Mouse (Mus musculus) 3134 (cell line): ENCODE results near the gene Adrm1.
A peak's percentile ranks its signal among the peaks of the same experiment; 100 is the strongest.

Experiments
- DNase-seq: peaks from one replicate; pipeline ENCODE4 v3.0.0-alpha.2; 2011; ENCODE audit warnings: low spot score; ENCODE audit not compliant: insufficient read length; ENCODE audit errors: extremely low read depth

Gene Adrm1

DNA sequence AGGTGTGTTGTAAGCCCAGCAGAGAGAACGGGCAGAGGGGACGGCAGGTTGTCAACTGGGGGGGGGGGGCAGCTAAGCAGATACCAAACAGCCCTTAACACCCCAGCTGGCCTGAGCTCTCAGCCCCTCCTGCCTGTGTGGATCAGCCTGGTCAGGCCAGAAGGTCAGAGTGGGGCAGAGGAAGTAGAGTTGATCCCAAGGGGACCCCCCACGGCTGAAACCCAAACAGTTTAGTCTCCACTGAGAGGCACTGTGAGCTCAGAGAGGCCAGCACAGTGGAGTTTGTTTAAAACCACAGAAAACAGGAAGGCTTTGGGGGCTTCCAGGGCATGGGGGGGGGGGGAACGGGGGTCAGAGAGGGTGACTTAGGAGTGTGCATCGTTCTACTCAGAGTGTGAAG, 45.6 kb downstream of the Adrm1 start:
- DNase-seq: no peak

DNA sequence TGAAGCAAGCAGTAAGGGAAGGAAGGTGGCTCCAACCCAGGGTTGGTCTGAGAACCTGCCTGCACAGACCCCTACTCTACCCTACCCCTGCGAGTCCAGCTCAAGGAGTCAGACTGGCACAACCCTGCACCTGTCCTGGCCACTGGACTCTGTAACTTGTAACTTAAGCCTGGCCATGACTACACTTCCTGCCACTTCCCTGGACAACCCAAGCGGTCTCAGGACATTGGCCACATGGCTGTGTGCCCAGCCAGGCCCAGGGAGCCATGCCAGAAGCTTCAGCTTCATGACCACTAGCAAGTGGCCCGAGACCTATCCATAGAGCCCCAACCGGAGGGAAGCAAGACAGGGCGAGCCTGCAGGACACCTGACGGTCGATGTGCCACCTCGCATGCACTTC, 46.3 kb downstream of the Adrm1 start:
- DNase-seq: peak; percentile 90

DNA sequence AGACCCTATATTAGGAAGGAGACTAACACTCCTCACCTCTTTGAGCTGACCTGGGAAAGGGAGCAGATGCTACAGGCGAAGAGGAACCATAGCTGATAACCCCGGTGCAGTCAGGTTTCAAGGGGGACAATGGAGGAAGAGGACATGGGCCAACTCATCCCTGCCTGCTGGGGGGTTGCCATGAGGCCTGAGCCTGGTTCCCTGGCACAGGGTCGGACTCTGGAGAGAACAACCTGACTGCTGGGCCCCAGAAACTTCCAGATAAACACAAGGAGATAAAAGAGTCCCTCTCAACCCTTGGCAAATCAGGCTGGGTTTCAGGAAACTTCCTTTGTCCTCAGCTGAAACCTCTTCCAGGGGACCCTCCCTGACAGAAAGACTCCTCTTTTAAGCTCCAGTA, 47.0 kb downstream of the Adrm1 start:
- no peak for DNase-seq

GRCm38 (mm10) chr2:180218677-180219076, 47.4 kb downstream of the Adrm1 start:
- peak; percentile 79 for DNase-seq

DNA sequence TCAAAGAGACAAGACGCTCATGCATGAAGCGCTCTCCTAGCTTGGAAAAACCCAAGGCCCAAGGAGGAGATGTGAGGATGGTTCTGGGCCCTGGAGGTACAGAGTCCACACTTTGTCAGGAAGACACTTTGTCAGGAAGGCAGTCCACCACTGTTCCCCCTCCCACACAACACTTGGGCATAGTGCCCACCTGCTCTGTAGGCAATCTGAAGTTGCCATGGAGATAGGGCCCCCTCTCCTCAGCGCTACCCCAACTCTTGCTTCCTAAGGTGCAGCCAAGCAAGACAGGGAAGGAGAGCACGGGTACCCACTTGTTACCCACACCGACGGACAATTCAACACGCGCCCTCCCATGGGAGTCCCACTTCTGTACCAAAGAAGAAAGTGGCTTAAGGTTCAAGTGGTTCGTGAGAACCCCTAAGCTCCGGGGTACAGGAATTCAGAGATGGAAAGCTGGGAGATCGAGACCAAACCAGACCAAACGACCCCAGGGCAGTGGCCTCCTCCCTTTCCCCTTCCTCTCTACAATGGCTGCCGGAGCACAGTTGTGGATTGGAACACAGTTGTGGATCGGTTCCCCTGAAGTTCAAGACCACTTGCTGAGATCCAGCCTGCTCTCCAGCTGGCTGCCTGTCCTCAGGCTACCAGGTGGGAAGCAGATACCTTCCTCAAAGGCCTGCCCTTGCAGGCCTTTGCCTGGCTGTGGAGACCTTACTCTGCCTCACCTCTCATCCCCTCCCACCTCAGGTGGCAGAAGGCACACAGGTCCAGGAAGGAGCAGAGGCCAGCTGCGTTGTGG, 48.1 kb downstream of the Adrm1 start:
- DNase-seq: no peak

DNA sequence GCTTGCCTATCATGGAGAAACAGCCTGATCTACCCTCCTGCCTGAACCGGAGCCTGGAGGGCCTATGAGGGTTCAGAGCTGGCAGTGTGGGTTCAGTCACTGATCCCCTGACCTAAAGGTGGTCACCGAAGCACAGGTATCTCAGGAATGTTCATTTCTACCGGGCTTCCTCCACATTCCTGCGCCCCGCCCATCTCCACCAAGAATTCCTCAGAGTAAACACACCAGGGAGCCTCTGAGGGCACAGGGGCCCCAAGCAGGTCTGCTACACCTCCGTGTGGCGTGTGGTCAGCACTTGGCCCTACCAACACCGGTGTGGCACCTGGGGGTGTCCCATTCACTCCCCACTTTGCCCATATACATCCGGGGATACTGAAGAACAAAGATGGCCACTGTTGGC, 48.9 kb downstream of the Adrm1 start:
- no peak for DNase-seq

- peak; percentile 84 for DNase-seq
Measured at GRCm38 (mm10) chr2:180221051-180221450, 49.8 kb downstream of the Adrm1 start.

DNA sequence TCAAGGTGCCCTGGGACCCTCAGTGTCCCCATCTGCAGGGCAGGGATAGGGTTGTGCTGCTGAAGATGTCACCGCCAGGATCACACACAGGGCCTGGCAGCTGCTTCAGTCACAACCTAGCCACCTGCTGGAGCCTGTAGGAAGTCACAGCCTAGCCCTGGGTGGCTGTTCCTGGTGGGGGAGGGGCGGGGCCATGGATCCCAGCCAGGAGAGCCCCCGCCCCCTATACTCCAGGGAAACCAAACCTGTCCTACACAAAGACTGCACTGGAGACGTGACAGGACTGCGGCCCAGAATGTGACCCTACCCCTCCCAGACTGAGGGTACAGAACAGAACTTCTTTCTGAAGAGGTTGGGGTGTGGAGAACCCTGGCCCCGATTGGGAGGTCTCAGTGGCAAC, 51.0 kb downstream of the Adrm1 start:
- DNase-seq: peak; percentile 62

DNA sequence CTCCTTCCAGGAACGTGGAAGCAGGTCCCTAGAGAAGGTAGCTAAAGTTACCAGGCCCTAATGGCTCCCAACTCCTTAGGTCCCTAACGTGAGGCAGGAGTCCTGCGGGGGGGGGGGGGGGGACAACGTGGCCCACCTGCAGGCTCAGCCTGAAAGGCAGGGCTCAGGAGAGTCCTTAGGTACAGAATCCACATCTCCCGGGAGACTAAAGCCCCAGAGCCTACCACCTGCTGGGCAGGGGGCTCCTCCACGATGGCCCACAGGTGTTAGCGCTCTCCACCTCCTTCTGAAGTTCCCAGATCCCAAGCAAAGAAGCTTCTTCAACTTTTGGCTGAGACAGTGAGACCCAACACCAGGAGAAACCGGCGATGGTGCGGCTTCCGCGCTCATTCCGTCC, 53.4 kb downstream of the Adrm1 start:
- no peak for DNase-seq

GRCm38 (mm10) chr2:180225044-180225761, 53.9 kb downstream of the Adrm1 start:
- DNase-seq: peak; percentile 68
